Mouse (Mus musculus) kidney, embryonic 15.5 days (tissue): Measurements from ENCODE around the gene Eef1akmt3. TPM values are rescaled to one million over a fixed set of nuclear protein-coding genes. Genes with fewer than 3 reads are reported as not detected.
A peak's percentile ranks its signal among the peaks of the same experiment; 100 is the strongest.

ENCODE experiments used
- ATAC-seq: fragments of 200-750 bp; cut with Nextera tagmentation; replicated peaks from 2 replicates; pipeline ENCODE4 v1.8.0; 2017; ENCODE audit warnings: moderate TSS enrichment; ENCODE audit not compliant: low FRiP score
- H3K27ac ChIP-seq: fragments of 300-500 bp; sonication (generic); 2 replicates; pipeline ENCODE4 v1.5.1; 2015; ENCODE audit warnings: mild to moderate bottlenecking, inconsistent platforms
- H3K27me3 ChIP-seq: fragments of 300-500 bp; sonication (generic); 2 replicates; pipeline ENCODE4 v1.6.1; 2015; ENCODE audit warnings: inconsistent platforms
- H3K36me3 ChIP-seq: fragments of 300-500 bp; sonication (generic); 2 replicates; pipeline ENCODE4 v1.6.1; 2015; ENCODE audit warnings: inconsistent platforms
- H3K4me1 ChIP-seq: fragments of 300-500 bp; sonication (generic); 2 replicates; pipeline ENCODE4 v1.6.1; 2015; ENCODE audit warnings: inconsistent platforms
- H3K4me2 ChIP-seq: fragments of 300-500 bp; sonication (generic); 2 replicates; pipeline ENCODE4 v1.6.1; 2015; ENCODE audit warnings: moderate library complexity, mild to moderate bottlenecking, inconsistent platforms
- H3K4me3 ChIP-seq: fragments of 300-500 bp; sonication (generic); replicated peaks from 2 replicates; pipeline ENCODE4 v1.5.1; 2015; ENCODE audit warnings: mild to moderate bottlenecking, inconsistent platforms
- H3K9ac ChIP-seq: fragments of 300-500 bp; sonication (generic); 2 replicates; pipeline ENCODE4 v1.6.1; 2015; ENCODE audit warnings: mild to moderate bottlenecking, inconsistent platforms
- H3K9me3 ChIP-seq: fragments of 300-500 bp; sonication (generic); replicated peaks from 2 replicates; pipeline ENCODE4 v1.6.1; 2016; ENCODE audit warnings: inconsistent platforms
- WGBS: fragments of 180-500 bp; shearing (Covaris S2); methylation state at CpG from one replicate; pipeline ENCODE4 v1.1.7; 2015; ENCODE audit warnings: mixed read lengths; 5-methylcytosine and 5-hydroxymethylcytosine counted together
- polyA plus RNA-seq: library from polyadenylated mRNA; unstranded; fragments of >200 nt; fragmentation: Nextera tagmentation; extraction: Ambion mirVana; gene quantifications from 2 replicates; pipeline ENCODE4 v1.2.1, GENCODE M21; 2015

Gene Eef1akmt3
- polyA plus RNA-seq, 1 experiment from 2014 or later, result 1.00 TPM

DNA sequence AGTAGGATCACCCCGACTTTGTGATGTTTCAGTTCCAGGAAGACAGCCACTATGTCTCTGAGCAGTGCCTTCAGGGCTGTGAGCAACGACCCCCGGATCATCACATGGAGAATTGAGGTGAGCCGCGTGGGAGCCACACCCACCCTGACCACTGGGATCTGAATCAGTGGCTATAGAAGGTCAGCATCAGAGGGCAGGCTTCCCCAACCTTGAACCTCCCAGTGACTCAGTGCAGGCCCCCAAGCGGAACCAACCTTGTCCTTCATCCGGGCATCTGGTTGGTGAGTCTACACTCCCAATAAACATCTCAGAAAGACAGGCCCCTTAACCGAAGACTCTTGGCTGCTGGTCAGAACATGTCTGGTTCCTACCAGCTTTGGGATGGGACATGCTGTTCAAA lies 38.0 kb downstream of the Eef1akmt3 start:
- H3K27ac ChIP-seq, result 0 out of 2 replicates have a peak overlapping the region, but pooled peaks have one; percentile 15
- no peak overlapping the region for H3K4me2 ChIP-seq
- H3K27me3 ChIP-seq, result no peaks in the 10 kb centered on the region
- no peak overlapping the region for H3K9ac ChIP-seq
- WGBS, result 84% methylated on average over 8 of the region's 8 CpGs
- no peaks in the 10 kb centered on the region for H3K4me1 ChIP-seq
- no peaks in the 10 kb centered on the region for H3K9me3 ChIP-seq
- H3K36me3 ChIP-seq, result peaks cover 24% of the 10 kb centered on the region
- no peak for ATAC-seq
- no peak overlapping the region for H3K4me3 ChIP-seq

DNA sequence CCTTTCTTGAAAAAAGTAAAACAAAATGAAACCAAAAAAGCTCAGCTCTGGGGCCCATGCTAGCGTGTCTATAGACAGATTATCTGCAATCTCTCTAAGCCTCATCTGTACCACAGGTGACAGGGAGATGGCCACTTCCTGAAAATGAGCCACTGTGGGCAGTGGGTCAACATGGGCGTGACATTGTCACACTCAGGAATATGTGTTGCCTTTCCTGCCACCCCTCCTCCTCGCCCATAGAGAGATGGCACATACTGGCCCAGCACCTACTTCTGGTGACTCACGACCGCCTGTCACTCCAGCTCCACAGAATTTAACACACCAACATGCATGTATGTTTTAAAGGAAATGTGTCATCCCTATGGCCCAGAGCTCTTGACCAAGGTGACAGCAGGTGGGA lies 38.5 kb downstream of the Eef1akmt3 start:
- H3K9me3 ChIP-seq, result no peaks in the 10 kb centered on the region

DNA sequence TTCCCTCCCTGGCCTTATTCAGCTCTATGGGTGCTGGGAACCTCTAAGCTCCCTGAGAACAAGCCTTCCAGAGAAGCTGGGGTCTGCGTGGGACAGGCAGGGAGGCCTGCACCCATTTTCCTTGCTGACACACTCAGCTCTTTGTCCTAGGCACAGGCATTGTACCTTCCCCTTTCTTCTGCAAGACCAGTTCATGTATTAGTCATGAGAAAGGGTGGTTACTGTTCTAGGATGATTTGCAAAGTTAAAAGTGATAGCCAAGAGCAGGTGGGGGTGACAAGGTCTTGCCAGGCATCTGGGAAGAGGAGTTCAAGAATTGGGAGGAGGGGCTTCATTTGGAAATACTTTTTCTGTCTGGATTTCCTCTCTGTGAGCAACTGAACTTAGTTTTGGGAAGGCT lies 39.3 kb downstream of the Eef1akmt3 start:
- H3K27ac ChIP-seq, result no peak overlapping the region
- no peak for ATAC-seq
- H3K4me1 ChIP-seq, result peaks cover 4% of the 10 kb centered on the region; the same call in 1 of the 2 replicates
- H3K9me3 ChIP-seq, result no peaks in the 10 kb centered on the region
- 83% methylated on average over 1 of the region's 1 CpGs for WGBS
- H3K36me3 ChIP-seq, result peaks cover 36% of the 10 kb centered on the region
- no peak overlapping the region for H3K4me3 ChIP-seq
- no peak overlapping the region for H3K4me2 ChIP-seq
- no peak overlapping the region for H3K9ac ChIP-seq
- H3K27me3 ChIP-seq, result no peaks in the 10 kb centered on the region

More for the DNA sequence above, 38.5 kb downstream of the Eef1akmt3 start:
- ATAC-seq, result no peak
- no peak overlapping the region for H3K4me3 ChIP-seq
- H3K9ac ChIP-seq, result no peak overlapping the region
- H3K36me3 ChIP-seq, result peaks cover 29% of the 10 kb centered on the region
- WGBS, result 88% methylated on average over 5 of the region's 5 CpGs
- H3K27me3 ChIP-seq, result no peaks in the 10 kb centered on the region
- no peak overlapping the region for H3K27ac ChIP-seq
- H3K4me1 ChIP-seq, result no peaks in the 10 kb centered on the region; the same call in 1 of the 2 replicates
- H3K4me2 ChIP-seq, result no peak overlapping the region

DNA sequence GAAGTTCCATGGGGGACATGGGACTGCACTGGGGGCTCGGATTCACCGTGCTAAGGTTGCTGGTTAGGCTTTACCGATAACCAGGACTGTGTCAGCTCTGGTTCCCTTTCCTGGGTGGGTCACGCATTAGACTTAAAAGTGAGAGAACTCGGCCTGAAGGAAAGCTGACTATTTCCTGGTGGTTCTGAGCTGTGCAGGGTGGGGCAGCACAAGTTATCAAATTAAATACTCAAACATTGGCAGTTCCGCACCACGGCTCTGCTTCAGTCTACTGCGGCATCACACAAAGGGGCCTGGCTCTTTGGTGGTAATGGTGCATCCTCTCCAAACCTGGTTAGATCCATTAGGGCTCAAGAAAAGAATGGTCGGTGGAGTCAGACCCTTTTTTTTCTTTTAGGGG lies 40.0 kb downstream of the Eef1akmt3 start:
- WGBS, result 80% methylated on average over 9 of the region's 9 CpGs

DNA sequence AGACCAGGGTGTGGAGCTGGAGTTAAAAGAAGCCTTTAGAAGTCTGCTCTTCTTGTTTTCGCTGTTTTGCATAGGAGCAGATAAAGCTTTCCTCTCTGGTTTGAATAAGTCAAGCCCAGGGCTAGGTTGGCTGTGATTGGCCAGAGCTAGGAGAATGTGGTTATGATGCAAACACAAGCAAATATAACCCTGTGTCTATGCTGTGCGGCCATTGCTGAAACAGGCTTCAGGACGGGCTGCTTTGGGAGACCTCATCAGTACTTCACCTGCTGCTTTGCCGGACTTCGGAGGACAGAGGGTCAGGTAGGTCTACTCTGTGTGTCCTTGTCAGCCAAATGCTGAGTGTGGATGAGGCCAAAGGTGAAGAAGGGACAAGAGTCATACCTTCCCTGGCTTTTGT lies 40.8 kb downstream of the Eef1akmt3 start, which contains the start of gene Avil:
Avil (plus strand) TSS at position 181 of the 400 bp plus-strand sequence.
- H3K36me3 ChIP-seq, result peaks cover 45% of the 10 kb centered on the region
- peaks cover 4% of the 10 kb centered on the region; the same call in 1 of the 2 replicates for H3K4me1 ChIP-seq
- no peaks in the 10 kb centered on the region for H3K9me3 ChIP-seq
- H3K4me3 ChIP-seq, result no peak within 1 kb of the TSS
- ATAC-seq, result 0 out of 2 replicates have a peak, but pooled peaks have one; percentile 34
- no peak within 1 kb of the TSS for H3K27ac ChIP-seq
- no peak within 1 kb of the TSS for H3K9ac ChIP-seq
- no peaks in the 10 kb centered on the region for H3K27me3 ChIP-seq
- 89% methylated on average over 5 of the region's 5 CpGs for WGBS
- H3K4me2 ChIP-seq, result no peak within 1 kb of the TSS

More for the DNA sequence above, 40.0 kb downstream of the Eef1akmt3 start:
- no peaks in the 10 kb centered on the region for H3K27me3 ChIP-seq
- H3K4me3 ChIP-seq, result no peak overlapping the region
- H3K27ac ChIP-seq, result no peak overlapping the region
- H3K9me3 ChIP-seq, result no peaks in the 10 kb centered on the region
- no peak overlapping the region for H3K4me2 ChIP-seq
- no peak for ATAC-seq
- no peak overlapping the region for H3K9ac ChIP-seq
- peaks cover 4% of the 10 kb centered on the region; the same call in 1 of the 2 replicates for H3K4me1 ChIP-seq
- H3K36me3 ChIP-seq, result peaks cover 37% of the 10 kb centered on the region

DNA sequence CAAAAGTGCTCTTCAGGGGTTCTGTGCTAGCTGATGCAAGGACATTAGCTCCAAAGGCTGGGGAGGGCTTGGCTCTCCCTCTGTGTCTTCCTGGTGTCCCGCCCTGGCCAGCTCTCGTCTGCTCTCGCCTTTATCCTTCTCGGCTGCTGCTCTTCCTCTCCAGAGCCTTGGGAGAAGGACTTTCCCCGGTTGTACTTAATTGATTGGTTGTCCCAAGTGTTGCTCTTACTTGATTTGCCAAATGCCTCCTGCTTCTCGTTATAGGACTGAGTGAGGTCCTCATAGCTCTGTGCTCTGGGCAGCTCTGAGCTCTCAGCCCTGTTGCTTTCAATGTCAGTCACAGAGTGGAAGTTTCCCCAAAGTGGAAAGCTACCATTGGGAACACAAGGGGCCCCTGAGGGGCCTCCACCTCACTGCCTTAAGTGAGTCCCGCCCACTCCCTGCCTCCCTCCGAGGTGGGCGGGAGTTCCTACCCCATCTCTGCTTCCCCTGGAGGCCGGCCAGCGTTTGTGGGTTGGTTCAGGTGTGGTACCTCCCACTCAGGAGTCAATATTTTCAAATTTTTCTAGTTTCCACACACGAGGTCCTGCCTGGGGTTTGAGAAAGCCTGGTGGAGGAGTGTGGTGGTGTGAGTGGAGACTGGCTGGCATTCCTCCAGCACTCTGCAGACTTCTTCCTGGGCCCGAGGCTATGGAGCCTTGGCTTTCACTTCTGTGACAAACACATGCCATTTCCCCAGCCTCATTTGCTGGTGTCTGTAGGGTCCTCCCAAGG lies 43.8 kb downstream of the Eef1akmt3 start:
- Histone ChIP-seq H3K27ac (no peak overlapping the region), H3K4me1 (peaks cover 4% of the 10 kb centered on the region; the same call in 1 of the 2 replicates), H3K9me3 (no peaks in the 10 kb centered on the region), H3K36me3 (peaks cover 75% of the 10 kb centered on the region), H3K4me3 (no peak overlapping the region), H3K27me3 (no peaks in the 10 kb centered on the region), H3K4me2 (no peak overlapping the region), H3K9ac (no peak overlapping the region)
- ATAC-seq, result no peak
- WGBS, result 64% methylated on average over 13 of the region's 13 CpGs

DNA sequence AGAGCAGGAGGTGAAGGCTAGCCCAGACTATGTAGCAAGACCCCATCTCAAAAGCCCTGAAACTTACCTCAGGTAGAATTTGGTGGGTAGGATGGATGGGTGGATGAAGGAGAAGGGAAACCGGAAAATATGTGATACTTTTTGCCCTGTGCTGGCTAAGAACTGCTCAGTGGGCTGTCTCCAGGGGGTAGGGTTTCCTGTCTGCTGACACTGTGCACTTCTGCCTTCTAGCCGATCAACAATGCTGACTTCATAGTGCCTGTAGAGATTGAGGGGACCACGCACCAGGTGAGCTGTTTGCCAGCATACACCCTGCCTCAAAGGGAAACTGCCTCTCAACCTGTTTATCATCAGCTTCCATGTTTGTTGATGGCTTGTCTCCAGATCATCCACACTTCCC lies 47.7 kb downstream of the Eef1akmt3 start:
- 80% methylated on average over 3 of the region's 3 CpGs for WGBS
- Histone ChIP-seq H3K9ac (no peak overlapping the region), H3K27ac (no peak overlapping the region), H3K4me1 (peaks cover 32% of the 10 kb centered on the region), H3K36me3 (peaks cover 75% of the 10 kb centered on the region), H3K4me2 (no peak overlapping the region), H3K27me3 (no peaks in the 10 kb centered on the region), H3K4me3 (no peak overlapping the region), H3K9me3 (no peaks in the 10 kb centered on the region)
- ATAC-seq, result no peak

DNA sequence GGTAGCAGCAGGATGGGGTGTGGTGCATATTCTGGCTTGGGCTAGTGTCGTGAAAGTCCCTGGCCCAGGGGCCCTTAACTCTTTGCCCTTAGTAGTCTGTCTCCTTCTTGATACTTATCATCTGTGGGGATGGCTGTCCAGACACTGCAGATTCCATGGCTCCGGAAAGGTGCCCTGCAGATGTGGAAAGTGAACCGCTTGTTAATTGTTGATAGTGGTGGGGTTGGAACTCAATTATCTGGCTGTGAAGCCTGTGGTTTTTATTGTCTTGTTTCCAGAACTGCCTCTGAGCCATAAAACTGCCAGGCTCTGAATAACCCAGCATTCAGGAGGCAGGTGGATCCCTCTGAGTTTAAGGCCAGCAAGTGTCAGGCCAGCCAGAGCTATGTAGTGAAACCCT lies 49.6 kb downstream of the Eef1akmt3 start:
- WGBS, result 49% methylated on average over 3 of the region's 3 CpGs
- no peaks in the 10 kb centered on the region for H3K9me3 ChIP-seq
- H3K27ac ChIP-seq, result no peak overlapping the region
- no peaks in the 10 kb centered on the region for H3K27me3 ChIP-seq
- peaks cover 64% of the 10 kb centered on the region for H3K36me3 ChIP-seq
- H3K4me1 ChIP-seq, result peaks cover 47% of the 10 kb centered on the region
- no peak overlapping the region for H3K4me3 ChIP-seq
- no peak overlapping the region for H3K4me2 ChIP-seq
- no peak overlapping the region for H3K9ac ChIP-seq
- no peak for ATAC-seq

DNA sequence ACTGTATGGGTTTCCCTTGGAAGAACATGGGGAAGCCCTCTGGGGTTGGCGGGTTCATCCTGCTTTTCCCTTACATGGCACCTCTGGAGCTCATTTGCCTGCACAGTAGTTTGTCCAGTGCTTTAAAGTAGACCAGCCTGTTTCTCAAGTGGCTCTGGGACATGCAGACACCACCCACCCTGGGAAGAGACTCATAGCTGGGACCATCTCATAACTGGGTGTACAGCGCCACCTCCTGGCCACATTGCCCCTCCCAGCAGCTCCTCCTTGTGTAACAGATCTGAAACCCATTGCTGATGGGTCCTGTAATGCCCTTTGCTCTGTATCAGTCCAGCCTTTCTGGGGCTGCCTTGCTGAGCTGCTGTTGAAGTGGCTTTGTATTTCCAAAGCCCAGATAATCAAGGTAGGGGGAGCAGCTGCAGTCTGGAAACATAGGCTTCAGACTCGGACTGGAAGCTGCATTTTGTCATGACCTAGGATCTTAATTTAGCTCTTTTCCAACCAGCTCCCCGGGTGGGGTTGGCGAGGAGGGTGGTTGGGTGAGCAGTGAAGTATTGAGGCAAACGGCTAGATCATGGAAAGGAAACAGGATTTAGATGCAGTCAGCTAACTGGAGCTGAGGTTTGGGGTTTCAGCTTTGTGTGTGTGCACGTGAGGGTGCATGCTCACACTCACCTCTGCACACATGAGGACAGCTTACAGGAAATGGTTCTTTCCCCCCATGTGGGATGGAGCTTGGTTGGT lies 50.8 kb downstream of the Eef1akmt3 start:
- Histone ChIP-seq H3K9ac (no peak overlapping the region), H3K4me2 (no peak overlapping the region), H3K9me3 (no peaks in the 10 kb centered on the region), H3K36me3 (peaks cover 55% of the 10 kb centered on the region), H3K4me3 (no peak overlapping the region), H3K27ac (0 out of 2 replicates have a peak overlapping the region, but pooled peaks have one; percentile 45), H3K27me3 (no peaks in the 10 kb centered on the region), H3K4me1 (peaks cover 59% of the 10 kb centered on the region)
- ATAC-seq, result peak; percentile 37
- WGBS, result 52% methylated on average over 7 of the region's 7 CpGs

DNA sequence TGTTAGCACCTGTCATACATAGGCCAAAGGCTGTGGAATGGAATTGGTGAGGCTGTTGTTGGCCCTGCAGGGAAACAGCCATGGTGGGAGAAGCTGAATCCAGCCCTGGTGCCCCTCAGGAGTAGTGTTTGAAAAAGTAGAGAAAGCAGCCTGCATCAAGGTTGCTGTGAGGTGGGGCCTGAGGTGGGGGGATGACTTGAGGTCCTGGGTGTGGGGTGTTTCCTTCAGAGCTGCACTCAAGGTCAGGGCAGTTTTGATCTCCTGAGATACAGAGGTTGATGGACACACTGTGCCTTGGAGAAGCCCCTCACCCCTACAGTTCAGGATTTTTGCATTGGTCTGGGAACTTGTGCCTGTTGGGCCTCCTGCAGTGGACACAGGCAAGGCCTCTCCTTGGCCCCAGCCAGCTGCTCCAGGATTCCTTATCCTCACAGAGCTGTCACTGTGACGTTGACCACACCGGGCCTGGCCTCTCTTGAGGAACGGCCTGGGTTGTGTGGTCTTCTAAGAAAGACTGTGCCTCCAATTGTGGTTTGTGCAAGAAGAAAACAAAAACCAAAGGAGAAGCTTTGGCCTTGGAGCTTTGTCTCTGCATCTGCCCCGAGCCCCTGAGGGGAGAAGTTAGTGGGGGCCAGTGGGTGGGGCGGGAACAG lies 52.7 kb downstream of the Eef1akmt3 start:
- Histone ChIP-seq H3K27ac (peak overlapping the region; percentile 87), H3K4me3 (no peak overlapping the region), H3K4me2 (0 out of 2 replicates have a peak overlapping the region, but pooled peaks have one; percentile 1), H3K27me3 (no peaks in the 10 kb centered on the region), H3K9me3 (no peaks in the 10 kb centered on the region), H3K9ac (0 out of 2 replicates have a peak overlapping the region, but pooled peaks have one; percentile 21), H3K4me1 (peaks cover 77% of the 10 kb centered on the region), H3K36me3 (peaks cover 37% of the 10 kb centered on the region)
- 62% methylated on average over 5 of the region's 5 CpGs for WGBS
- ATAC-seq, result no peak

DNA sequence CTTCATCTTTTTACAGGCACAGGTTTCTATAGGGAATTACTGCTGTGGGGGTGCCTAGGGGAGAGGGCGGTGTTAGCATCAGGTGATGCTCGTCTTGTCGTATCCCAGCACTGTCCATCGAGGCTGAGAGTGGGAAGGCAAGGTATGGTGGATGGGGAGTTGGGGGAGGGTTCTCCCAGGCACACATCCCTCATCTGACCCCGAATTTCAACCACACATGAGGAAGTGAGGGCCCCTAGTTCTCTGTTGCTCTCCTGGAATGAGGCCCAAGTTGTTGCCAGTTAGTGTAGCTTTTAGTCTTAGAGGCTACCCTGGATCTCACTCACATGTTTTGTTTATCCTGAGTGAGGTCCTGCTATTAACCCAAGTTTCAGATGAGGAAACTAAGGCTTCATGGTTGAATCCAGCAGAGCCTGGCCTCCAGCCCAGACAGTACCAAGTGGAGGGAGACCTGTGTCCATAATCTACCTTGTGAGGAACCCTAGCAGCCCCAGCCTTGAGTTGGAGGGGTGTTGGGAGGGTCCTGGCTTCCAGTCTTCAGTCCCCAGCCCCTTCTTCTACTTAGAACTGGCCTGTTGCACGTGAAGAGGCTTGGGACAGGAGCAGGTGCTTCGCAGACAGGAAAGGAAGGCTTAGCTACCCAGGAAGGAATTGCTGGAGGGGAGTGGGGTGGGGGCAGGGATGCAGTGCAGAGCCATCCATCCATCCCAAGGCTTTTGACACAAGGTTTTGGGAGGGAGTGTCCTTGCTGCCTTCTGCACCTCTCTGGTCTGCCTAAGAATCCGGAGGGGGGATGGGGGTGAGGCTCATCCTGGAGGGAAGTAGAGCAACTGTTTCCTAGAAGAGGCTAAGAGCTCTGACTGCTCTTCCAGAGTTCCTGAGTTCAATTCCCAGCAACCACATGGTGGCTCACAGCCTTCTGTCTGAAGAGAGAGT lies 53.9 kb downstream of the Eef1akmt3 start:
- H3K4me2 ChIP-seq, result peak overlapping the region; percentile 44
- ATAC-seq, result no peak
- 0 out of 2 replicates have a peak overlapping the region, but pooled peaks have one; percentile 14 for H3K9ac ChIP-seq
- H3K27me3 ChIP-seq, result no peaks in the 10 kb centered on the region
- H3K27ac ChIP-seq, result peak overlapping the region; percentile 87
- peak overlapping the region; percentile 8; the same call in 1 of the 2 replicates for H3K4me3 ChIP-seq
- peaks cover 89% of the 10 kb centered on the region for H3K4me1 ChIP-seq
- 55% methylated on average over 8 of the region's 8 CpGs for WGBS
- H3K9me3 ChIP-seq, result no peaks in the 10 kb centered on the region
- peaks cover 25% of the 10 kb centered on the region for H3K36me3 ChIP-seq
